In the genomic region with DNA sequence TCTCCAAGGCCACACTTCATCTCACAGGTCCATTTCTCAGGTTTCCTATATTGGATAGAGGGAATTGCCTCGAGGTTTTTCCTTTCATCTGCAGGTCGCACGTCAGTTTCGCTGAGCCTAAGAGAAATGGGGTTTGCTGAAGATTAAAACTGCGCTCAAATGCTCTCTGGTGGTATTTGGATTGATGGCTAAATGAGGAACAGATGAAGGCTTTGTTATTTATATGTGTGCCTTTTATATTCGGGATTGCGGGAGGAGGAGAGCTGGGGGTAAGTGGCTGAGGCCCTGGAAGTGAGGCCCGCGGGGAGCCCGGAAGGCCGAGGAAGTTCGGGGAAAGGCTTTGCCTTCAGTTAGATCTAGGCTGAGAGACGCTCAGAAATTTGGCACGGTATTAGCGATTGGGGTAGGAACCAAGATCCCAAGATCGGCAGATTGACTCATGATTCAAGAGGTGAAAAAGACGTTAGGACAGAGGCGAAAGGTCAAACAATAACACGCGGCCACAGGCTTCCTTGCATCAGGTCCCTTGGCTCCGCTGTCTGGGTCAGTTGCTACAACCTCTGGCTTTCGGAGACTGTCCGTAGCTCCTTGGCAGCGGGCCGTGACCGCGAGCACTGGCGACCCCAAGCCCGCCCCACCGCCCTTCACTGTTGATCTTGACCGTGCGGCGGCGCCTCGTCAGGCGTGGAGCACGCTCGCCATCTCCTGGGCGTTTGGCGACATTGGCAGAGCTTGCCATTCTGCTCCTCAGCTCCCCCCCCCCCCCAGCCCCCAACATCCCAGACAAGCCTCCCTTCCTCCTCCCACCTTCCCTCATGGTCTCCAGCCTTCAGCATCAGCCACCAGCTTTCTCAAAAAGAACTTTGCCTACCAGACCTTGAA, we compare ENCODE assay signal across 7 mouse cellular contexts. TPM values are rescaled to one million over a fixed set of nuclear protein-coding genes. Genes with fewer than 3 reads are reported as not detected.
DNase-seq lines count a peak whose midpoint lies in the region; ATAC-seq and TF ChIP-seq lines count a peak whose summit lies in the region.

No protein-coding gene starts in this region.

- TF ChIP-seq POLR2A in spleen, adult 2 months (IDR thresholded peaks at IDR 0.05; ENCODE audit: low read depth, low read length): no peak

- H3K27me3 ChIP-seq in spleen, adult 2 months (ENCODE audit: control insufficient read depth, insufficient read depth, low read length): peaks cover 38% of the 10 kb centered on the region
- H3K27me3 ChIP-seq in heart, embryonic 15.5 days: peaks cover 98% of the 10 kb centered on the region
- H3K27me3 ChIP-seq in limb, embryonic 15.5 days: peaks cover 63% of the 10 kb centered on the region
- peaks cover 97% of the 10 kb centered on the region for H3K27me3 ChIP-seq in midbrain, embryonic 15.5 days (replicated peaks)

- WGBS in spleen, adult 2 months: 5% methylated on average over 40 of the region's 40 CpGs
- WGBS in heart, embryonic 15.5 days: 5% methylated on average over 40 of the region's 40 CpGs
- 6% methylated on average over 40 of the region's 40 CpGs for WGBS in limb, embryonic 15.5 days
- 2% methylated on average over 40 of the region's 40 CpGs for WGBS in midbrain, embryonic 15.5 days

- no peaks in the 10 kb centered on the region for H3K9me3 ChIP-seq in heart, embryonic 15.5 days (replicated peaks)
- no peaks in the 10 kb centered on the region for H3K9me3 ChIP-seq in limb, embryonic 15.5 days
- H3K9me3 ChIP-seq in midbrain, embryonic 15.5 days: no peaks in the 10 kb centered on the region

- peaks cover 2% of the 10 kb centered on the region for H3K4me1 ChIP-seq in spleen, adult 2 months (ENCODE audit: control insufficient read depth, insufficient read depth, insufficient read length)
- peaks cover 16% of the 10 kb centered on the region for H3K4me1 ChIP-seq in heart, embryonic 15.5 days (replicated peaks)
- H3K4me1 ChIP-seq in limb, embryonic 15.5 days: peaks cover 37% of the 10 kb centered on the region
- H3K4me1 ChIP-seq in midbrain, embryonic 15.5 days: peaks cover 11% of the 10 kb centered on the region

- H3K4me2 ChIP-seq in heart, embryonic 15.5 days: peak overlapping the region; percentile 70
- H3K4me2 ChIP-seq in limb, embryonic 15.5 days: peak overlapping the region; percentile 65
- peak overlapping the region; percentile 47 for H3K4me2 ChIP-seq in midbrain, embryonic 15.5 days

- no peak overlapping the region for H3K27ac ChIP-seq in spleen, adult 2 months (ENCODE audit: insufficient read depth, low read length)
- H3K27ac ChIP-seq in heart, embryonic 15.5 days: no peak overlapping the region
- H3K27ac ChIP-seq in limb, embryonic 15.5 days: peak overlapping the region; percentile 92
- no peak overlapping the region for H3K27ac ChIP-seq in midbrain, embryonic 15.5 days

- H3K4me3 ChIP-seq in spleen, adult 2 months (ENCODE audit: extremely low read depth, insufficient read depth, insufficient read length): peak overlapping the region; percentile 31; the same call in 1 of the 2 replicates
- H3K4me3 ChIP-seq in heart, embryonic 15.5 days: peak overlapping the region; percentile 45
- H3K4me3 ChIP-seq in limb, embryonic 15.5 days: peak overlapping the region; percentile 41
- H3K4me3 ChIP-seq in midbrain, embryonic 15.5 days: peak overlapping the region; percentile 21

- no peak for ATAC-seq in heart, embryonic 15.5 days (replicated peaks; ENCODE audit: insufficient number of reproducible peaks, insufficient read depth, low FRiP score, low read depth)
- peak; percentile 43; the same call in 1 of the 2 replicates for ATAC-seq in limb, embryonic 15.5 days (ENCODE audit: insufficient number of reproducible peaks, low FRiP score, low TSS enrichment, low read depth)
- ATAC-seq in midbrain, embryonic 15.5 days (replicated peaks): peak; percentile 37; the same call in 1 of the 2 replicates

- peak overlapping the region; percentile 34 for H3K9ac ChIP-seq in heart, embryonic 15.5 days
- no peak overlapping the region for H3K9ac ChIP-seq in limb, embryonic 15.5 days
- no peak overlapping the region for H3K9ac ChIP-seq in midbrain, embryonic 15.5 days

- DNase-seq in spleen, adult 2 months (ENCODE audit: low read depth in 1 of 2, low spot score in 2 of 2): peak in 1 of 2 experiments; percentile 36
- no peak for DNase-seq in spleen, adult 12 weeks (ENCODE audit: low spot score)
- peak; percentile 80 to 84 for DNase-seq in cerebellum, postnatal 14 days
- peak; percentile 78 for DNase-seq in thymus, postnatal 4 days

- peak; percentile 72 for TF ChIP-seq CTCF in spleen, adult 2 months (IDR thresholded peaks at IDR 0.05; ENCODE audit: extremely low read depth, insufficient read depth, insufficient read length, insufficient replicate concordance)

- no peaks in the 10 kb centered on the region for H3K36me3 ChIP-seq in spleen, adult 2 months (ENCODE audit: control insufficient read depth, insufficient read depth, low read length)
- no peaks in the 10 kb centered on the region for H3K36me3 ChIP-seq in heart, embryonic 15.5 days
- H3K36me3 ChIP-seq in limb, embryonic 15.5 days: no peaks in the 10 kb centered on the region
- no peaks in the 10 kb centered on the region for H3K36me3 ChIP-seq in midbrain, embryonic 15.5 days (replicated peaks)

RNA-seq across cellular contexts. Expression of gene Hoxd12, which starts 2.1 kb away (rescaled TPM):
- polyA plus RNA-seq in spleen, adult 2 months (2012; rRNA removed): not detected in 2 replicates
- polyA plus RNA-seq in heart, embryonic 15.5 days (2015; fragmentation: Nextera tagmentation; extraction: Ambion mirVana): 0.10 TPM in 1 of 2 replicates, not detected in the other
- 27.0 and 30.6 TPM in 2 replicates for polyA plus RNA-seq in limb, embryonic 15.5 days (2015; fragmentation: Nextera tagmentation; extraction: Ambion mirVana)
- not detected in 2 replicates for polyA plus RNA-seq in midbrain, embryonic 15.5 days (2015; fragmentation: Nextera tagmentation; extraction: Ambion mirVana)

RNA-seq across cellular contexts. Expression of gene Hoxd13, which starts 4.6 kb away (rescaled TPM):
- not detected in 2 replicates for polyA plus RNA-seq in spleen, adult 2 months (2012; rRNA removed)
- polyA plus RNA-seq in heart, embryonic 15.5 days (2015; fragmentation: Nextera tagmentation; extraction: Ambion mirVana): 0.14 TPM in 1 of 2 replicates, not detected in the other
- 20.8 and 32.3 TPM in 2 replicates for polyA plus RNA-seq in limb, embryonic 15.5 days (2015; fragmentation: Nextera tagmentation; extraction: Ambion mirVana)
- 0.06 TPM in 1 of 2 replicates, not detected in the other for polyA plus RNA-seq in midbrain, embryonic 15.5 days (2015; fragmentation: Nextera tagmentation; extraction: Ambion mirVana)

RNA-seq across cellular contexts. Expression of gene Hoxd11, which starts 6.6 kb away (rescaled TPM):
- polyA plus RNA-seq in spleen, adult 2 months (2012; rRNA removed): not detected in 2 replicates
- not detected in 2 replicates for polyA plus RNA-seq in heart, embryonic 15.5 days (2015; fragmentation: Nextera tagmentation; extraction: Ambion mirVana)
- 7.1 and 10.3 TPM in 2 replicates for polyA plus RNA-seq in limb, embryonic 15.5 days (2015; fragmentation: Nextera tagmentation; extraction: Ambion mirVana)
- polyA plus RNA-seq in midbrain, embryonic 15.5 days (2015; fragmentation: Nextera tagmentation; extraction: Ambion mirVana): not detected in 2 replicates

RNA-seq across cellular contexts. Expression of gene Evx2, which starts 13.4 kb away (rescaled TPM):
- polyA plus RNA-seq in spleen, adult 2 months (2012; rRNA removed): not detected in 2 replicates
- polyA plus RNA-seq in heart, embryonic 15.5 days (2015; fragmentation: Nextera tagmentation; extraction: Ambion mirVana): not detected in 2 replicates
- polyA plus RNA-seq in limb, embryonic 15.5 days (2015; fragmentation: Nextera tagmentation; extraction: Ambion mirVana): 0.96 and 1.4 TPM in 2 replicates
- 0.31 and 0.52 TPM in 2 replicates for polyA plus RNA-seq in midbrain, embryonic 15.5 days (2015; fragmentation: Nextera tagmentation; extraction: Ambion mirVana)

RNA-seq across cellular contexts. Expression of gene Hoxd10, which starts 19.0 kb away (rescaled TPM):
- polyA plus RNA-seq in spleen, adult 2 months (2012; rRNA removed): not detected in 2 replicates
- polyA plus RNA-seq in heart, embryonic 15.5 days (2015; fragmentation: Nextera tagmentation; extraction: Ambion mirVana): 0.08 TPM in 1 of 2 replicates, not detected in the other
- 12.4 and 14.5 TPM in 2 replicates for polyA plus RNA-seq in limb, embryonic 15.5 days (2015; fragmentation: Nextera tagmentation; extraction: Ambion mirVana)
- polyA plus RNA-seq in midbrain, embryonic 15.5 days (2015; fragmentation: Nextera tagmentation; extraction: Ambion mirVana): not detected in 2 replicates

Comparison
In these comparisons a context has a peak if more than half of its experiments do, and no peak if none do; other contexts are left out.
1. RNA of gene Hoxd12, which starts 2.1 kb away (polyA plus RNA-seq): 27.0 to 30.6 TPM in limb, embryonic 15.5 days; not detected in midbrain, embryonic 15.5 days, not detected in spleen, adult 2 months and 0.10 TPM in heart, embryonic 15.5 days; every median in the first group is over 10 times any median in the second.
2. RNA of gene Hoxd13, which starts 4.6 kb away (polyA plus RNA-seq): 20.8 to 32.3 TPM in limb, embryonic 15.5 days; 0.06 TPM in midbrain, embryonic 15.5 days, not detected in spleen, adult 2 months and 0.14 TPM in heart, embryonic 15.5 days; every median in the first group is over 10 times any median in the second.
3. Peak in every context shown above with its lines, with median percentiles within 50 percentile points of each other: H3K4me3 ChIP-seq and H3K4me2 ChIP-seq.